Mouse (Mus musculus): ENCODE measurements at regions not wholly inside any gene's neighbourhood (a gene's known extent, or its start where the extent isn't known, plus 50 kb on each side); places are given as distances from the start of the nearest gene placed in this dataset.

DNA sequence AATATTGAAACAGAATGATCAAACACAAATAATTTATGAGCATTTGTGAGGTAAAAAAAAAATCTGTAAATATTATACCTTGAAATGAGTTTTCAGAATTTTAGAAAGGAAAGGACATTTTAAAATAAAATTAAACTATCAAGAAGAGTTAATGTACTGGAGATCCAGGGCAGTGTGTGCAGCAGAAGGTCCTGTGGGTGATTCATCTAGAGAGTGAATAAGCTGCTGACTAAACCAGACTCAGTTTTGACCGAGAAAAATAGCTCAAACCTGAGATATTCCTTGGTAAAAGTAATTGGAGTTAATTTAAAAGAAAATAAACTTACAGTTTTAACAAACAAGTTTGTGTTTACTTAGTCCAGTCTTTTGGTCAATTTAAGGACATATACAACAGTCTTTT is 1118.6 kb upstream of the Celf2 start:
- DNase-seq (ENCODE audit: low read depth, low spot score) = no peak

DNA sequence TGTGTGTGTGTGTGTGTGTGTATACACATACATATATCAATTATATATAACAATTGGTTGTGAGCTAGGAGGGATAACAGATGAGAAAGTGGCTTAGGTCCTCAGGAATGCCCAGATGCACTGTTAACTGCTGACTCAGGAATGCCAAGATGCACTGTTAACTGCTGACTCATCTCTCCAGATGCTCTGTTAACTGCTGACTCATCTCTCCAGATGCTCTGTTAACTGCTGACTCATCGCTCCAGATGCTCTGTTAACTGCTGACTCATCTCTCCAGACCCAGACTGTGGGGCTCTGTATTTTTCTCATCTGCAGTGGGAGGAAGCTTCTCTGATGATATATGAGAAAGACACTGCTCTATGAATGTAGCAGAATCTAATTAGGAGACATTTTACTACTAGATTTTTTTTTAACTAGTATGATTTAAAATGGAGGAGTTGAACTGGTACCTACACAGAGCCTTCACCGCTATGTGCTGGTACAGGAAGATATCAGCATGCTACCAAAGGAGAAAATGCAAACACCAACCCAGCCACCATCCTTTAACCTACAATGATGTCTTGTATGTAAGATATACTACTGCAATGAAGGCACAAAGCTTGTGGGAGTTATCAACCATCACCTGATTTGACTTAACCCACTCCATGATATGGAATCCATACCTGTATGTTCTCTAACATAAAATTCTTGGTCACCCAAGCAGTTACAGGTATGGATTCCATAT is 1119.3 kb upstream of the Celf2 start:
- DNase-seq (ENCODE audit: low read depth, low spot score) = no peak

DNA sequence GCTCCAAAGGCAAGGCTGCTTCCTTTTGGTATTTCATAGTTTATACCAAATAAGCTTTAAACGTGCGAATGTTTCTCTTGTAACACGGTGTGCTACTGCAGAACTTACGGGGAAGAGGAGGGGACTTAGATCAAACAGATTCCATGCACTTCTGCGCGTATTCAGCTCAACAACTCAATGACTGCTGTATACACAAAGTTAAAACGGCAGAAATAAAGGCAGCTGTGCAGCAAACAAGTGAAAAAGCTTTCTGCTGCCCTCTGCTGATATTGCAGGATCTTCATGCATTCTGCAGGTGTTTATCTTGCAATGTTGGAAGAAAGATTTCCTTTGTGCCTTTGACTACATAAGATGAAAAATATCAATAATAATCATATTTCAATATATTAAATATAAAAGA is 1128.7 kb upstream of the Celf2 start:
- DNase-seq (ENCODE audit: low read depth, low spot score) = no peak

- no peak for DNase-seq (ENCODE audit: low read depth, low spot score)
Measured at GRCm38 (mm10) chr2:8639282-8639681, 1129.9 kb upstream of the Celf2 start.

GRCm38 (mm10) chr2:8645463-8645862 is 1136.1 kb upstream of the Celf2 start:
- DNase-seq (ENCODE audit: low read depth, low spot score) = no peak

DNA sequence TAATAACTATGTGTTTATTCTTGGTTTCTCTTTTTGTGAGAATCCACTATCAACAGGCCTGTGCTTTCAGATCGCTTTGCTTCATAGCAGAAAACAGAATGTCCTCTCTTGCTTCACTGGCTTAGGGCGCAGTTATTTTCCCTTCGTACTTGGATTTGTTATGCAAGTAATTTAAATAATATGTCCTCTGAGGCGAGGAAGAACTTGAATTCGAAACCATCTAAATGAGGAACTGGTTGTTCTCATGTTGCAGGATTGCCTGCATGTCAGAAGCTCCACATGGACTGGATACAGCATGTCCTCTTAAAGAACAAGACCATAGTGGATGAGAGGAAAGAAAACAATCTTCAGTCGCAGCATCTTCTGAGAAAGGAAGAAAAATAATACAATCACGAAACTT is 1151.2 kb upstream of the Celf2 start:
- DNase-seq (ENCODE audit: low read depth, low spot score) = no peak

DNA sequence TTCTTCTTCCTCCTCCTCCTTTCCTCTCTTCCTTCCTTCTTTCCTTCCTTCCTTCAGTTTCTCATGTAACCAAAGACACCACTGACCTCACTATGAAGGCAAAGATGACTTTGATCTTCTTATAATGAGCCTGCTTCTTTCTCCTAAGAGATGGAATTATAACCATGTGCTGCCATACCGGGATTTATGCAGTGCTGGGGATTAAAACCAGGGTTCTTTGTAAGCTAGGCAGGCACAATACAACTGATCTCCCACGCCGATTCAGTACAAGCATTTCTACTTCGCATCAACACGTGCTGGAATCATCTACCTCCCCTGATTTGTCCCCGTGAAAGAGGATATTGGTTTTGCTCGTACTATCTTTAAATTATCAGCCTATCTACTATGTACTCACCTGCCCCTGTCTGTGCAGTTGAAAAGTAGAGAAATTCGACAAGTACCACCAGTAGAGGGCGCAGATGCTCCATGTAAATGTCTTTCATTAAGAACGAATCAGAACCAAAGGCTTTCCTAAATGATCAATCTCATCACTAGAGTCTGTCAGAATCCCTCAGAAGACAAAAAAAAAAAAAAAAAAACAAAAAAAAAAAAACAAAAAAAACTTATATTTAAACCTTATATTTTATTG is 1164.5 kb upstream of the Celf2 start:
- peak; percentile 34 for DNase-seq (ENCODE audit: low read depth, low spot score)

DNA sequence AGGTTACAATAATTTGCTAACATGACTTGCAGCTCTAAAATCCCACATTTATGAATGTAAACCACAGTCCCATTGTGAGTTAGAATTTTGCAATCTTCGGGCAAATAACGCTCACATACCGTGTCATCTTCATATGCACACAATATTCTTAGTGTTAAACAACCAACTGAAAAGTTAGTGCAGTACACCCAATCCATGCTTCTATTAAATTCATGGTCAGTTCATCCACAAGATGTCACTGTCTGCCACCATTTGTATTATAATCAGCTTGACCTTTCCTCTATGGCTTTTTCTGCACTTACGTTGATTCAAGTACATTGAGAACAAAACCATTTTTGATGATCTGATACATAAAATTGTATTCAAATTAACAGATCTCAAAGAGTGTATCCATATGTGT is 1166.2 kb upstream of the Celf2 start:
- DNase-seq (ENCODE audit: low read depth, low spot score) = no peak

DNA sequence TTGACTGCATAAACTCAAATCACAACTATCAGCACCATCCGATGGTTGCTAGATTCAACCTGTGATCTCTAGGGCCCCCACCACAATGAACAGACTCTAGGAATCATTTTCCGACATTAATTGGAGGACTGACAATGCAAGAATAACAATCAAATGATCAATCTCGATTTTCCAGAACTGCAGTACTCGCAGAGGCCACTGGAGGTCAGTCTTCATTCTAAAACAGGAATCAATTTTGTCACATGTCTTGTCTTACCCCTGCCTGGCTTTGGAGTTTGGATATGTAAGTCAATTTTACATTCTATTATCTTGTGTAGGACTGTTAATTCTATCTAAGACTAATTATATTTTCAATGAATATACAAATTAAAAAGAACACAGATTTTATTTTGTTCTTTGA is 1167.2 kb upstream of the Celf2 start:
- no peak for DNase-seq (ENCODE audit: low read depth, low spot score)

- no peak for DNase-seq (ENCODE audit: low read depth, low spot score)
Measured at GRCm38 (mm10) chr2:8690846-8691643, 1181.7 kb upstream of the Celf2 start.

- DNase-seq (ENCODE audit: low read depth, low spot score) = no peak
Measured at GRCm38 (mm10) chr2:8729306-8729705, 1151.7 kb upstream of the 4930412O13Rik start.

- DNase-seq (ENCODE audit: low read depth, low spot score) = peak; percentile 13
Measured at GRCm38 (mm10) chr2:8754142-8754541, 1126.9 kb upstream of the 4930412O13Rik start.

GRCm38 (mm10) chr2:8756546-8756945 is 1124.5 kb upstream of the 4930412O13Rik start:
- no peak for DNase-seq (ENCODE audit: low read depth, low spot score)

DNA sequence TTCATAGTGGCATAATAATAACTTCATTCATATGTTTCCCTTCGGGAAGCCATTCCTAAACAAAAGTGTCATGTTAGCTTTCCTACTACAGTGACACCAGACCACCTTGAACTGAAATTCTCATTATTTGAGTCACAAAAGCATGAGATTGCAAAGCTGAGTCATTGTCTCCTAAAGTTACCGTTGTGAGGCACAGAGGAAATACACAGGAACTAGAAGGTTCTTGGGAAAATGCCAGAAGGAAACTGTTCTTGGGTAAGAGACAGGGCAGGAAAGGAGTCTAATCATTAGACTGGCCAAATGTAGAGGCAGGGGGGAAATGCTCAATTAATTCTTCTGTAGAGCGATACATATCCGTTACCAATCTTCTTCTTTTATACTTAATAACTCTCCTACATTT is 1110.4 kb upstream of the 4930412O13Rik start:
- no peak for DNase-seq (ENCODE audit: low read depth, low spot score)

GRCm38 (mm10) chr2:8781152-8781935 is 1099.7 kb upstream of the 4930412O13Rik start:
- DNase-seq (ENCODE audit: low read depth, low spot score) = no peak

GRCm38 (mm10) chr2:8782225-8782624 is 1098.8 kb upstream of the 4930412O13Rik start:
- no peak for DNase-seq (ENCODE audit: low read depth, low spot score)

GRCm38 (mm10) chr2:8802061-8802460 is 1079.0 kb upstream of the 4930412O13Rik start:
- no peak for DNase-seq (ENCODE audit: low read depth, low spot score)

DNA sequence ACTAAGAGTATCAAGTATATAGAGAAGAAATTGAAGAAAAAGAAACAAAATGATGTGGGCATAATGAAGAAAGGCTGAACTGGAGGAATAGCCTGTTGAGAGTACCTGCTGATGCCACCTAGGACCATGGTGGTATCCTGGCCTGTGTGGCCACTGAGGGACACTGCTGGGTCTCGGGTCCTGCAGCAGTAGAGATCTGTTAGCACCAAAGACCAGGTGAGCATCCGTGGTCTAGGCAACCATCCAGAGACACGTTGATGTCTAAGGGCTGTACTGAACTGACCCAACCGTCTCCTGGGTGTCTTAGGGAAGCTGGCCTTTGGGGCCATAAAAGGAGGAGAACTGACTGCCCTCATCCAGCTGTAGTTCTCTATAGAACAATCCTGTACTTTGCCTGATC is 1071.4 kb upstream of the 4930412O13Rik start:
- no peak for DNase-seq (ENCODE audit: low read depth, low spot score)

DNA sequence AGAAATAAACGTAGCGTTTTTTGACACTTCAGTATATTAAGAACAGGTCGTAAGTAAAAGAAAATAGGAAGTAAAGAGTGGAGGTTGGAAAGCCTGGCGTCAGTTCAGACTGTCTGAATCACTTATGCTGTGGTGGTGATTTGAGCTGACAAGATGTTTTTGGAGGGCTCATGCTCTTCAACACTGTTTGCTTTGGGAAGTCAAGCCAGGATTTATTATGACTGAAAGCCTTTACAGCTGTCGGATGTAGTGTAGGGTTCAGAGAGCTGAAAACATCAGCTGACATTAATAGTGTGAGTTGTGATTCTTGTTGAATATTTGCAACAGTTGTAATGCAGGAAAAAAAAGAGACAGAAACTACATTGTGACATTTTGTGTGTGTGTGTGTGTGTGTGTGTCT is 1062.9 kb upstream of the 4930412O13Rik start:
- DNase-seq (ENCODE audit: low read depth, low spot score) = no peak

GRCm38 (mm10) chr2:8825406-8825805 is 1055.6 kb upstream of the 4930412O13Rik start:
- no peak for DNase-seq (ENCODE audit: low read depth, low spot score)

Data from retina, adult 2 months (tissue).